Mouse (Mus musculus) embryo, embryonic 11 days (tissue): ENCODE data around the gene Plcb3.

Experiments used
- DNase-seq: peaks from one replicate; pipeline ENCODE4 v3.0.0-alpha.2; 2015

The Plcb3 gene

DNA sequence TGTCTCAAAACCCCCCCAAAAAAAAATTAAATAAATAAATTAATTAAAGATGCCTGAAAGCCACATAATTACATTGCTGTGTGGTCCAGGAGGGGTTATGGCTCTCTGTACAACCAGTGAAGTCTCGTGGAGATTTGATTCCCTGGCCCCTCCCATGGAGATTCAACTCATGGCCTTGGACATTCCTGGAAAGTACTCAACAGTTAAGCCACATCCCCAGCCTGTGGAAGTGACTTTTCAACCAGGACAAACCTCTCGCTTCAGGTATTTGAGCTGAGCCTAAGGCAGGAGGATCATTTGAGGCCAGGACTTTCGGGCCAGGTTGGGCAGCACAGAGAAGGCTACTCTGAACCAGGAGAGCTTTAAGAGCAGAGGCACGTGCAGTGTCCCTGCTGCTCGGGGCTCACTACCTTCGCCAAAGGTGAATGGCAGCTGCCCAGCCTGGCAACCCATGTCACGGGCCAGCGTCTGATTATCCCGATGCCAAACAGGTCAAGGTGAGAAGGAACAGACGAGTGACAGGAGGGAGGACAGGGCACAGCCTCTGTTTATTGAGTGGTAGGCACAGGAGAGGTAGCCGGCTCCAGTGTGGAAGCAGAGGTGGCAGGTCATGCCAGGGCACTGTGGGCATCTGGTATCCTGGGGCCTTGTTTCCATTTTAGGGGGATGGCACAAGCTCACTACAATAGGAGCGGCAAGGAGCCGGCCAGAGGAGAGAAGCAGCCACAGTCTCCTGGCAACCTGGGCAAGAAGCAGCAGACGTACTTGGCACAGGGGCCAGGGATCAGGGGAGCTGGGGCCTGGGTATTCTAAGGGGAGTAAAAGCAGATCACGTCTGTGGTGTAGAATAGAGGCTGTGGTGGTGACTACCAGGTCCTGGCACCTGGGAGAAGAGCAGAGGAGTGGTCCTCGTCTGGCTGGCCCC, 38.5 kb downstream of the Plcb3 start:
- no peak for DNase-seq

- DNase-seq = no peak
Measured at GRCm38 (mm10) chr19:6936299-6936698, 40.0 kb downstream of the Plcb3 start.

DNA sequence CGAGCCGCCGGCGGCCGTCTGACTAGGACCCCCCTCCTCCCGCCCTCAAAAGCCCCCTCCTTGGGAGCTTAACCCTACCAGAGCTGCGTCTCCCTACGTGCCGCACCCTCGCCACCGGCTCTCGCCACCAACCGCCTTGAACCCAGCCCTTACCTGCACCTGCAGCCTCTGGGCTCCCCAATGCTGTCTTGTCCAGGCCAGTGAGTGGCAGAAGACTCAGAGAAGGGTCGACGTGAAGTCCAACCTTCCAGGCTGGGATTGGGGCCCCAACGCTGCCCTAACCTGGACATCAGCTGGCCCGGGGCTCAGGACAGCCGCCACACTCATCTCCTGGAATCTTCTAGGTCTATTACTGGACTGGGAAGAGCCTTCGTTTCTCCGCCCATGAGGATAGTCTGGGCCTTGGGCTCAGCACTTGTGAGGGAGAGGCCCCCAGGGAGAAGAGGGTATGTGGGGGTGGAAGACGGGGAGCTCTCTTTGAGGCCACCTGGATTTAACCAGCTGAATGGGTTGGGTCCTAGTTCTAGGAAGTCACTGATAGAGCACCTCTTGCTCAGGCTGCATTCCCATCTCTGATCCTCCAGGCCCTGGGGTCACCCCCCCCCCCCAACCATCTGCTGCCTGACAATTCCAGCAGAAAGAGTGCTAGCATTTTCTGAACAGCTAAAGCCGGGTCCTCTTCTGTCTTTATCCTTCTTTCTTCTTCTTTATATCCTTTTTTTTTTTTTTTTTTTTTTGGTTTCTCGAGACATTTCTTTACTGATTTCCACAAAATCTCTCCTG, 41.9 kb downstream of the Plcb3 start, which contains the start of gene Kcnk4:
TSS of gene Kcnk4 (minus strand) at position 321 of the 783 bp plus-strand sequence.
- no peak for DNase-seq

DNA sequence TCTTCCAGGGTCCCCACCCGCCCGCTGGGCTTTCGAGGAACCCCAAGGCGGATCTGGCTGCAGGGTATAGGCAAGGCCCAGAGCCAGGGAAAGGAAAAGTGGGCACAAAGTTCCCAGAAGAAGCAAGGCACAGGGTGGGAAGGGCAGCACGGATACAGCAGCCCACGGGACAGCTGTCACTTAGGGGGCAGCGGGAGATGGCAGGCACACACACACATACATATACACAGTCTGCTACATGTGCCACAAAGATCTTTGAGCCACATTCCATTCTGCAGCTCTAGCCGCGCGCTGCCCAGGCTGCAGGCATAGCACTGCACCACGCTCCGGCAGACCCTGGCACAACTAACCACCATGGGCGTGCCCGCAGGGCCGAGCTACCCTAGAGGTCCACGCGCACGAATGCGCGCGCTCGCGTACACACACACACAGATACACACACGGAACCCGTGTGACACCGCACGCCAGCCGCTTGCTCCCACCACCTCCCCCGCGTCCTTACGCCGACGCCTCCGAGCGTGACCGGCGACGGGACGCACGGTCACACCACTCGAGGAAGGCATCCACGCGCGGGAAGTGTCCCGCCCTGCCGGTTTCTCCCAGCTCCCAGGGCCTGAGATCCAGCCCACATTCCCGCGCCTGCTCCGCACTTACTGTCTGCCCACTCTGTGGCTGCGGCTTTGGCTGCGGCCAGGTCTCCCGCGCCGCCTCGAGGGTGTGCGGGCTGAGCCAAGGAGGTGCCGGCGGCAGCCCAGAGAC, 42.7 kb downstream of the Plcb3 start:
- no peak for DNase-seq

GRCm38 (mm10) chr19:6933102-6933435, 43.2 kb downstream of the Plcb3 start:
- no peak for DNase-seq

GRCm38 (mm10) chr19:6932018-6932417, 44.3 kb downstream of the Plcb3 start:
- no peak for DNase-seq

DNA sequence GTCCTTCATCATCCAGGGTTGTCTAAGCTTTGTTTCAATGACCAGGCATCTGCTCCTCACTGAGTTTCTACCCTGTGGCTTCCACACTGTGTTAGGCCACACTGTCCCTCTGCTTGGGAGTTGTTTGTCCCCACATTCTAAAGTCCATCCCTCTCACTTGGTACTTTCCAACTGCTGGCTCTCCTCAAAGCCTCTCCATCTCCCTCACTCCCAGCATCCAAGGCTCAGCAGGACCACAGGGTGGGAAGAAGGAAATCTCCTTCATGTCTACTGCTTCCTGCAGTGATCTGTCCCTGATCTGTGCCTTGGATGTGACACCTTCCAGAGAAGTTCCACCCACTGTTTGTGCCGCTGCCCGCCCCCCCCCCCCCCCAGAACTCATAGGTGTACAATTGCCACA, 45.3 kb downstream of the Plcb3 start:
- no peak for DNase-seq

- no peak for DNase-seq
Measured at GRCm38 (mm10) chr19:6928080-6928479, 48.2 kb downstream of the Plcb3 start.

DNA sequence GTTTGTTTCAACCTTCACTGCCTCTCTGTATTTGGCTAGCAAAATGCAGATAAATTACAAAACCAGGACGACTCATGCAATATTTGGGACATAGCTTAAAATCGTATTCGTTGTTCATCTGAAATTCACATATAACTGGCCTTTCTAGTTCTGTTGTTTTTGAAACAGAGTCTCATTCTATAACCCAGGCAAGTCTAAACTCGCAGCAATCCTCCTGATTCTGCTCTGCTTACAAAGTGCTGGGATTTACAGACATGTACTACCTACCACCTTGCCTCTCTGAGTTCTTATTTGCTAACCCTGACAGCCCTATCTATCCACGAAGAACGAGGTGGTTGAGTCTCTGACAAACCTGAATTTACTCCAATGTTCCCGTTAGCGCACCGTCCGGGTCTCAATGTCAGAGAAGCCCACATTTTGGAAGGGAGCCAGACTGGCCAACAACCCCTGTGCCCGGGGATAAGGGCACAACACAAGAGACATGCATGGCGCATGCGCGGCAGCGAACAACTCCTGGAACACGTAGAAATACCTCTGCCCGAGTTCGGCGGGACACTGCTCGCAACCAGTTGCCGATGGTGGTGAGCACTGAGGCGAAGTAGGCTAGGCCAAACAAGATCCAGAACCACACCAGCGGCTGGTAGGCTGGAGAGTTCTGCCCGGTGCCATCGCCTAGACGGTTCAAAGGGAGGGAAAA, 49.6 kb downstream of the Plcb3 start:
- DNase-seq = peak; percentile 64

- no peak for DNase-seq
Measured at GRCm38 (mm10) chr19:6925611-6926329, 50.5 kb downstream of the Plcb3 start.

DNA sequence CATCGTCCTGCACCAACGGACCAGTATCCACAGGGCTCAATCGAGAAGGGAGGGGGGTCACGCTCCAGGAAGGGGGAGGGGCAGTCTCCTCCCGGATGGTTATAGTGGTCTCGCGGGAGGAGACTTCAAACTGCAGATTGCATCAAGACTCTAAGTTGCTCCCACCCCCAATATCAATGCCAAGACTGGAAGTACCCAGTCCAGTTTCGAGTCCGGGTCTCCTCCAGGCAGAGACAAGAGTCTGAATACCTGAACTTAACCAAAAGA, 51.0 kb downstream of the Plcb3 start, which contains the start of gene Catsperz:
TSS of gene Catsperz (minus strand) at position 74 of the 267 bp plus-strand sequence.
- no peak for DNase-seq

- peak; percentile 90 for DNase-seq
Measured at GRCm38 (mm10) chr19:6924461-6925306, 51.6 kb downstream of the Plcb3 start.

DNA sequence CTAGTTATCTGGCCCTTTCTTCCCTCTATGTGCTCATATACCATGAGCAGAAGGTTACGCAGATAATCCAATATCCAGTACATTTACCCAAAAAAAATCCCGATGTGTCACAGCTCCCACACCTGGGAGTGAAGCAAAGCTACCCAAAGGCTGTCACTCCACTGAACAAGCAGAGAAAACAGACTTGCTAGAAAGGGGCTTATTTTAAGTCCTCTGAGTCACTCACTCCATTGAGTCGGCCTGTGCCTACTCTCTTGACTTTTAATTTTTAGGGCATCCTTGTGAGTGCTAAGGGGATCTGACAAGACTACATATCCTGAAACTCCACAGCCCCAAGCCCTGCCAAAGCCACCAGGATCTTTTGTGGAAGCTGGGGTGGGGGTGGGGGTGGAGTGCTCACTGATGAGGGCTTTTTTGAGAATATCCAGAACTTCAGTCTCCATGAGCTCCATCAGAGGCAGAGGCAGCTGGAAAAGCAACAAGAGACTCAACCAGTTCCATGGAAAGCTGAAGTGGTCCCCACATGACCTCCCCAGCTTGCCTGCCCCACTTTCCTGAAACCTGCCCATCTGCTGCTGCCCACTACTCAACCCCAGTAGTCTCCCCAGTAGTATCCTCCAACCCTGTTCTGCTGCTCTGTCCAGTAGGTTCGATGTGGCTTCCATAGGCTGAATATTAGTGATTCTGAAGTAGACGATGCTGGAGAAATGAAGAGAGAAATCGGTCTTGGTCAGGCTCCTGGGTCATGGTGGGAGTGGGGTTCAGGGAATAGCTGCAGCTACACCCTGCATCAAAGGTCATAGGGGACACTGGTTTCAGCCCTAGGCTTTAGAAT, 53.2 kb downstream of the Plcb3 start:
- DNase-seq = no peak

DNA sequence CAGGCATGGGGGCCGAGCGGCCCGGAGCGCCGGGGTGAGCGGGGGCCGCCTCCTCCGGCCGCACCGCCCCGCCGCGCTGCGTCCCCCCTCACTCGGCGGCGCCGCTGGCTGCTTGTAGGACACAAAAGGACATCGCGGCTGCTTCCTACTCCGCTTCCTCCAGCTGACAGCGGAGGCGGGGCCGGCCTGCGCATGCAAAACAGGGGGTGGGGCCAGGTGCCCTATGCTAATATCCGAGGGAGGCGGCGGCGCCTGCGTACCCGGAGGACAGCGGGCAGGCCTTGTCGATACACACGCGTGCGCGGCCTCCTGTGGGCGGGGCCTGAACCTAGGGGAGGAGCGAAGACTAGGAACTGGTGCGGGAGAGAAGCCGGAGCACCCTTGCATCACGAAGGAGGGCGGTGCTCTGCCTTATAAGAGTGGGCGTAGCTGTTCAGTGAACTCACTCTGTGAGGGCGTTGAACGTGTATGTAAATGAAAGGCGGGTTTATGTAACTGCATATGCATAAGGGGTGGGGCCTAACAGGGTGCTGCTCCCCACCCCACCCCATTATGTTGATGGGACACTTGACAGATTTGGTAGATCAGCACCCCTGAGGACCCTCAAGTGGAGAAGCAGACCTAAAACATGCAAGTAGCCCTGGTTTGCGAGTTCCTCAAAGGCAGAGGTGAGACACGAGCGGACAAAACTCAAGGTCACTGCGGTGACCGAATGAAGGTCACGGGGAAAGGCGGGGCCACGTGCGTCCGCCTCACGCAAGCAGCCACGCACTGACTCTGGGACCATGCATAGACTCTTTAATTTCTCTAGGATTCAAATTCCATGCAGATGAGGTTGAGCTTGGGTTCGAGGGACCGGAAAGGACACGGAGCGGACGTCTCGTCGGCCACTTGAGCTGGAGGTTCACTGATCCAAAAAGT, 54.4 kb downstream of the Plcb3 start, which contains the start of gene Esrra:
TSS of gene Esrra (minus strand) at position 167 of the 921 bp plus-strand sequence.
- peak; percentile 100 for DNase-seq

- peak; percentile 70 for DNase-seq
Measured at GRCm38 (mm10) chr19:6920741-6921636, 55.3 kb downstream of the Plcb3 start.

GRCm38 (mm10) chr19:6919876-6920740, 56.2 kb downstream of the Plcb3 start:
- DNase-seq = peak; percentile 43

- no peak for DNase-seq
Measured at GRCm38 (mm10) chr19:6919431-6919830, 56.8 kb downstream of the Plcb3 start.
